Mouse (Mus musculus) granulocyte monocyte progenitor cell, adult 5-6 weeks (primary cell): ENCODE measurements around the gene Tmem131l. TPM values are rescaled to one million over a fixed set of nuclear protein-coding genes. Genes with fewer than 3 reads are reported as not detected.

Experiments used
- ATAC-seq: replicated peaks from 2 replicates; pipeline ENCODE4 v1.8.0; 2016; ENCODE audit warnings: mild to moderate bottlenecking, moderate TSS enrichment, inconsistent platforms; ENCODE audit not compliant: poor library complexity, severe bottlenecking
- total RNA-seq, 2 experiments: library from RNA; stranded (forward) in 1 of 2; stranded (reverse) in 1 of 2; fragments of 200-712, 200-1000 nt in 1 of 2; fragments of >200 nt in 1 of 2; fragmentation: Nextera tagmentation in 1 of 2; gene quantifications; 2 replicates each; pipeline ENCODE4 v1.2.3; 2014 to 2017

The Tmem131l gene
- total RNA-seq, 2 experiments from 2014 or later, result 31.9 to 80.9 TPM

- no peak for ATAC-seq
Observed at GRCm38 (mm10) chr3:83984379-83984778, 55.6 kb downstream of the Tmem131l start.

GRCm38 (mm10) chr3:83982821-83983220 is 57.2 kb downstream of the Tmem131l start:
- ATAC-seq, result no peak

- ATAC-seq, result no peak
Observed at GRCm38 (mm10) chr3:83980231-83980872, 59.6 kb downstream of the Tmem131l start.

GRCm38 (mm10) chr3:83978497-83979410 is 61.2 kb downstream of the Tmem131l start:
- no peak for ATAC-seq

GRCm38 (mm10) chr3:83977817-83978216 is 62.2 kb downstream of the Tmem131l start:
- ATAC-seq, result no peak

- no peak for ATAC-seq
Observed at GRCm38 (mm10) chr3:83976161-83976560, 63.8 kb downstream of the Tmem131l start.

GRCm38 (mm10) chr3:83973339-83973738 is 66.6 kb downstream of the Tmem131l start:
- ATAC-seq, result no peak

GRCm38 (mm10) chr3:83970629-83971028 is 69.3 kb downstream of the Tmem131l start:
- no peak for ATAC-seq

- ATAC-seq, result no peak
Observed at GRCm38 (mm10) chr3:83969081-83969480, 70.9 kb downstream of the Tmem131l start.

- no peak for ATAC-seq
Observed at GRCm38 (mm10) chr3:83967791-83968190, 72.2 kb downstream of the Tmem131l start.

GRCm38 (mm10) chr3:83965333-83965732 is 74.6 kb downstream of the Tmem131l start:
- no peak for ATAC-seq

- no peak for ATAC-seq
Observed at GRCm38 (mm10) chr3:83963705-83964104, 76.3 kb downstream of the Tmem131l start.

GRCm38 (mm10) chr3:83962571-83962970 is 77.4 kb downstream of the Tmem131l start:
- ATAC-seq, result no peak

- ATAC-seq, result no peak
Observed at GRCm38 (mm10) chr3:83962076-83962475, 77.9 kb downstream of the Tmem131l start.

GRCm38 (mm10) chr3:83958951-83959681 is 80.9 kb downstream of the Tmem131l start:
- no peak for ATAC-seq

- ATAC-seq, result no peak
Observed at GRCm38 (mm10) chr3:83953879-83954278, 86.1 kb downstream of the Tmem131l start.

- no peak for ATAC-seq
Observed at GRCm38 (mm10) chr3:83948801-83949200, 91.2 kb downstream of the Tmem131l start.

GRCm38 (mm10) chr3:83947476-83948245 is 92.3 kb downstream of the Tmem131l start:
- peak; percentile 83 for ATAC-seq

- ATAC-seq, result no peak
Observed at GRCm38 (mm10) chr3:83946848-83947247, 93.1 kb downstream of the Tmem131l start.

GRCm38 (mm10) chr3:83943691-83944090 is 96.3 kb downstream of the Tmem131l start:
- no peak for ATAC-seq
